Mouse (Mus musculus): ENCODE measurements around the gene Nkx1-1. TPM values are rescaled to one million over a fixed set of nuclear protein-coding genes. Genes with fewer than 3 reads are reported as not detected.

The Nkx1-1 gene
- total and polyA plus RNA-seq, 2 experiments from 2014 or later = 0.60 TPM; not detected in 1

GRCm38 (mm10) chr5:33459111-33459510, 25.3 kb upstream of the Nkx1-1 start:
- no peak for TF ChIP-seq CTCF (IDR thresholded peaks at IDR 0.05)
- no peak overlapping the region for H3K4me2 ChIP-seq (ENCODE audit: low read depth, low read length, poor library complexity, severe bottlenecking)
- no peaks in the 10 kb centered on the region for H3K27me3 ChIP-seq (ENCODE audit: insufficient read depth, low read length)
- ATAC-seq (ENCODE audit: low FRiP score) (no peak), DNase-seq (ENCODE audit: low spot score) (no peak)
- no peak overlapping the region for H3K4me3 ChIP-seq (ENCODE audit: low read depth, low read length)
- WGBS = 73% methylated on average over 2 of the region's 2 CpGs
- H3K4me1 ChIP-seq (ENCODE audit: insufficient read depth, low read length) = no peaks in the 10 kb centered on the region
- no peak overlapping the region for H3K27ac ChIP-seq (ENCODE audit: low read depth, low read length)
- H3K9ac ChIP-seq (replicated peaks; ENCODE audit: low read length, poor library complexity, severe bottlenecking) = no peak overlapping the region
- H3K36me3 ChIP-seq (ENCODE audit: insufficient read depth, low read length) = no peaks in the 10 kb centered on the region
- H3K9me3 ChIP-seq (ENCODE audit: low read length) = no peaks in the 10 kb centered on the region

GRCm38 (mm10) chr5:33458132-33458622, 24.4 kb upstream of the Nkx1-1 start:
- Histone ChIP-seq H3K4me2 (ENCODE audit: low read depth, low read length, poor library complexity, severe bottlenecking) (no peak overlapping the region), H3K27me3 (ENCODE audit: insufficient read depth, low read length) (no peaks in the 10 kb centered on the region), H3K9ac (replicated peaks; ENCODE audit: low read length, poor library complexity, severe bottlenecking) (no peak overlapping the region), H3K27ac (ENCODE audit: low read depth, low read length) (no peak overlapping the region), H3K36me3 (ENCODE audit: insufficient read depth, low read length) (no peaks in the 10 kb centered on the region), H3K9me3 (ENCODE audit: low read length) (no peaks in the 10 kb centered on the region), H3K4me3 (ENCODE audit: low read depth, low read length) (no peak overlapping the region), H3K4me1 (ENCODE audit: insufficient read depth, low read length) (no peaks in the 10 kb centered on the region)
- ATAC-seq (ENCODE audit: low FRiP score) (no peak), DNase-seq (ENCODE audit: low spot score) (no peak)
- WGBS = 57% methylated on average over 3 of the region's 3 CpGs
- no peak for TF ChIP-seq CTCF (IDR thresholded peaks at IDR 0.05)

- Histone ChIP-seq H3K27ac (ENCODE audit: low read depth, low read length) (no peak overlapping the region), H3K4me1 (ENCODE audit: insufficient read depth, low read length) (no peaks in the 10 kb centered on the region), H3K36me3 (ENCODE audit: insufficient read depth, low read length) (no peaks in the 10 kb centered on the region), H3K27me3 (ENCODE audit: insufficient read depth, low read length) (no peaks in the 10 kb centered on the region), H3K4me3 (ENCODE audit: low read depth, low read length) (no peak overlapping the region), H3K9me3 (ENCODE audit: low read length) (no peaks in the 10 kb centered on the region), H3K9ac (replicated peaks; ENCODE audit: low read length, poor library complexity, severe bottlenecking) (no peak overlapping the region), H3K4me2 (ENCODE audit: low read depth, low read length, poor library complexity, severe bottlenecking) (no peak overlapping the region)
- ATAC-seq (ENCODE audit: low FRiP score) = no peak
- WGBS = 72% methylated on average over 8 of the region's 8 CpGs
- no peak for TF ChIP-seq CTCF (IDR thresholded peaks at IDR 0.05)
- no peak for DNase-seq (ENCODE audit: low spot score)
Observed at GRCm38 (mm10) chr5:33455737-33456136, 22.0 kb upstream of the Nkx1-1 start.

- Histone ChIP-seq H3K9ac (replicated peaks; ENCODE audit: low read length, poor library complexity, severe bottlenecking) (no peak overlapping the region), H3K4me1 (ENCODE audit: insufficient read depth, low read length) (peaks cover 4% of the 10 kb centered on the region; the same call in 1 of the 2 replicates), H3K36me3 (ENCODE audit: insufficient read depth, low read length) (no peaks in the 10 kb centered on the region), H3K4me3 (ENCODE audit: low read depth, low read length) (no peak overlapping the region), H3K4me2 (ENCODE audit: low read depth, low read length, poor library complexity, severe bottlenecking) (peak overlapping the region; percentile 88; the same call in 1 of the 2 replicates), H3K27me3 (ENCODE audit: insufficient read depth, low read length) (peaks cover 43% of the 10 kb centered on the region), H3K27ac (ENCODE audit: low read depth, low read length) (no peak overlapping the region), H3K9me3 (ENCODE audit: low read length) (no peaks in the 10 kb centered on the region)
- no peak for DNase-seq (ENCODE audit: low spot score)
- no peak for ATAC-seq (ENCODE audit: low FRiP score)
- TF ChIP-seq CTCF (IDR thresholded peaks at IDR 0.05) = no peak
- WGBS = 51% methylated on average over 9 of the region's 9 CpGs
Observed at GRCm38 (mm10) chr5:33443794-33444193, 10.0 kb upstream of the Nkx1-1 start.

GRCm38 (mm10) chr5:33442927-33443710, 9.3 kb upstream of the Nkx1-1 start:
- peak; percentile 84 for TF ChIP-seq CTCF (IDR thresholded peaks at IDR 0.05)
- H3K27ac ChIP-seq (ENCODE audit: low read depth, low read length) = no peak overlapping the region
- peak; percentile 26 for DNase-seq (ENCODE audit: low spot score)
- H3K9me3 ChIP-seq (ENCODE audit: low read length) = no peaks in the 10 kb centered on the region
- no peaks in the 10 kb centered on the region for H3K36me3 ChIP-seq (ENCODE audit: insufficient read depth, low read length)
- WGBS = 3% methylated on average over 53 of the region's 56 CpGs
- H3K4me3 ChIP-seq (ENCODE audit: low read depth, low read length) = peak overlapping the region; percentile 49
- peak overlapping the region; percentile 55 for H3K9ac ChIP-seq (replicated peaks; ENCODE audit: low read length, poor library complexity, severe bottlenecking)
- ATAC-seq (ENCODE audit: low FRiP score) = peak; percentile 52; the same call in 1 of the 2 replicates
- peaks cover 4% of the 10 kb centered on the region; the same call in 1 of the 2 replicates for H3K4me1 ChIP-seq (ENCODE audit: insufficient read depth, low read length)
- H3K27me3 ChIP-seq (ENCODE audit: insufficient read depth, low read length) = peaks cover 50% of the 10 kb centered on the region
- peak overlapping the region; percentile 88 for H3K4me2 ChIP-seq (ENCODE audit: low read depth, low read length, poor library complexity, severe bottlenecking)

GRCm38 (mm10) chr5:33438214-33438613, 4.4 kb upstream of the Nkx1-1 start:
- Histone ChIP-seq H3K4me3 (ENCODE audit: low read depth, low read length) (no peak overlapping the region), H3K36me3 (ENCODE audit: insufficient read depth, low read length) (no peaks in the 10 kb centered on the region), H3K4me1 (ENCODE audit: insufficient read depth, low read length) (peaks cover 2% of the 10 kb centered on the region; the same call in 1 of the 2 replicates), H3K27ac (ENCODE audit: low read depth, low read length) (no peak overlapping the region), H3K4me2 (ENCODE audit: low read depth, low read length, poor library complexity, severe bottlenecking) (no peak overlapping the region), H3K27me3 (ENCODE audit: insufficient read depth, low read length) (peaks cover 88% of the 10 kb centered on the region), H3K9ac (replicated peaks; ENCODE audit: low read length, poor library complexity, severe bottlenecking) (no peak overlapping the region), H3K9me3 (ENCODE audit: low read length) (no peaks in the 10 kb centered on the region)
- TF ChIP-seq CTCF (IDR thresholded peaks at IDR 0.05) = no peak
- no peak for ATAC-seq (ENCODE audit: low FRiP score)
- 4% methylated on average over 22 of the region's 23 CpGs for WGBS
- peak; percentile 67 for DNase-seq (ENCODE audit: low spot score)

Data from midbrain, postnatal 0 days (tissue).